Mouse (Mus musculus) intestine, embryonic 14.5 days (tissue): ENCODE data around the gene Fscn3. TPM values are rescaled to one million over a fixed set of nuclear protein-coding genes. Genes with fewer than 3 reads are reported as not detected.

Experiments
- ATAC-seq: fragments of 200-750 bp; cut with Nextera tagmentation; replicated peaks from 2 replicates; pipeline ENCODE4 v1.8.0; 2017; ENCODE audit warnings: low read depth, moderate number of reproducible peaks, moderate TSS enrichment, moderate library complexity; ENCODE audit not compliant: low FRiP score, low TSS enrichment
- DNase-seq: peaks from one replicate; pipeline ENCODE4 v3.0.0-alpha.2; 2018; ENCODE audit warnings: low spot score
- H3K27ac ChIP-seq: fragments of 300-500 bp; sonication (generic); 2 replicates; pipeline ENCODE4 v1.5.1; 2014; ENCODE audit warnings: low read depth, mild to moderate bottlenecking, control low read depth
- H3K27me3 ChIP-seq: fragments of 300-500 bp; sonication (generic); replicated peaks from 2 replicates; pipeline ENCODE4 v1.6.1; 2014; ENCODE audit warnings: low read length, control low read depth; ENCODE audit not compliant: control insufficient read depth, insufficient read depth
- H3K36me3 ChIP-seq: fragments of 300-500 bp; sonication (generic); 2 replicates; pipeline ENCODE4 v1.6.1; 2014; ENCODE audit warnings: low read length, control low read depth; ENCODE audit not compliant: control insufficient read depth, insufficient read depth
- H3K4me1 ChIP-seq: fragments of 300-500 bp; sonication (generic); replicated peaks from 2 replicates; pipeline ENCODE4 v1.6.1; 2014; ENCODE audit warnings: low read length, control low read depth, mixed read lengths; ENCODE audit not compliant: control insufficient read depth, insufficient read depth
- H3K4me2 ChIP-seq: fragments of 300-500 bp; sonication (generic); 2 replicates; pipeline ENCODE4 v1.6.1; 2014; ENCODE audit warnings: low read length
- H3K4me3 ChIP-seq: fragments of 300-500 bp; sonication (generic); 2 replicates; pipeline ENCODE4 v1.5.1; 2014; ENCODE audit warnings: low read depth, low read length, control low read depth, mixed read lengths
- H3K9ac ChIP-seq: fragments of 300-500 bp; sonication (generic); 2 replicates; pipeline ENCODE4 v1.6.1; 2014; ENCODE audit warnings: mild to moderate bottlenecking, low read length
- H3K9me3 ChIP-seq: fragments of 300-500 bp; sonication (generic); 2 replicates; pipeline ENCODE4 v1.6.1; 2016; ENCODE audit warnings: low read length, control low read depth; ENCODE audit not compliant: control insufficient read depth
- WGBS: fragments of 180-500 bp; shearing (Covaris S2); extraction: QIAGEN DNeasy Blood & Tissue Kit; methylation state at CpG from one replicate; pipeline ENCODE4 v1.1.7; 2014; 5-methylcytosine and 5-hydroxymethylcytosine counted together
- polyA plus RNA-seq: library from polyadenylated mRNA; unstranded; fragments of >200 nt; fragmentation: Nextera tagmentation; extraction: Ambion mirVana; gene quantifications from 2 replicates; pipeline ENCODE4 v1.2.1, GENCODE M21; 2014

The Fscn3 gene
- polyA plus RNA-seq, 1 experiment from 2014 or later = not detected

DNA sequence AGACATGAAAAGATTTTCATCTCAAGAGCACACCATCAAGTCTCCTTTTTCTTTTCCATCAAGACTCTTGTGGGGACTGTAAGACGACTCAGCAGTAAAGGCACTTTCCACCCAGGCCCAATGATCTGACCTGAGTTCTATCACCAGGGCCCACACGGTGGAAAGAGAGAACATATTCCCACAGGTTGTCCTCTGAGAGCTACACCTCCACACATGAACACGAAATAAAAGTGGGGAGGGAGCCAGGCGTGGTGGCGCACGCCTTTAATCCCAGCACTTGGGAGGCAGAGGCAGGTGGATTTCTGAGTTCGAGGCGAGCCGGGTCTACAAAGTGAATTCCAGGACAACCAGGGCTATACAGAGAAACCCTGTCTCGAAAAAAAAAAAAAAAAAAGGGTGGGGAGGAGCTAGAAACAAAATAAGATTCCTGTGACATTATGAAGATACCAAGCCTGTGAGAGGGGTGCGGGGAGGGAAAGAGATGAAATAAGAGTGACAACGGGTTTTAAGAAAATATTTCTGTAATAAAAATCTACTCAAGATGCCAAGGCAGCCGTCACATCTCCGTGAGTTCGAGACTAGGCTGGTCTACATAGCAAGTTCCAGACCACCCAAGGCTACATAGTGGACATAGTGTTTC is 4.8 kb upstream of the Fscn3 start:
- ATAC-seq (peak; percentile 1; the same call in 1 of the 2 replicates), DNase-seq (no peak)
- Histone ChIP-seq H3K27me3 (no peaks in the 10 kb centered on the region), H3K36me3 (peaks cover 31% of the 10 kb centered on the region), H3K9me3 (no peaks in the 10 kb centered on the region), H3K4me3 (peak overlapping the region; percentile 97; the same call in 1 of the 2 replicates), H3K4me2 (peak overlapping the region; percentile 62), H3K27ac (no peak overlapping the region), H3K9ac (no peak overlapping the region), H3K4me1 (peaks cover 30% of the 10 kb centered on the region)
- 72% methylated on average over 15 of the region's 15 CpGs for WGBS

DNA sequence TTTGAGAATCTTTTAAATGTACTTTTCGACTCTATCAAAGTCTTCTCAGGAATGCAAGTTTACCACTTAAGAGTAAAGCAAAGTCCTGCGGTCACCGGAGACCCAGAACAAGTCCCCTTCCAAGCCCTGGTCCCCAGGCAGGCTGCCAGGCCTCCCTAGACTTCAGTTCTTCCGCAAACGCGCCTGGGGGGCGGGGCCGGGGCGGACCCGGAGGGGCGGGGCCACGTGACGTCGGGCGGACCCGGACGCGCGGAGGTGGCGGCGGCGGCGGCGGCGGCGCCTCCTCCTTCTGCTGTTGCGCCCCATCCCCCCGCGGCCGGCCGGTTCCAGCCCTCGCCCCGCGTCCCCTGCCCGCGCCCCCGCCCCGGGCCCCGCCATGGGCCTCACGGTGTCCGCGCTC is 4.3 kb upstream of the Fscn3 start, which contains the start of gene Arf5:
TSS of gene Arf5 (plus strand) at position 248 of the 400 bp plus-strand sequence.
- Histone ChIP-seq H3K4me1 (peaks cover 30% of the 10 kb centered on the region), H3K4me2 (peak within 1 kb of the TSS; percentile 62), H3K27ac (peak within 1 kb of the TSS; percentile 81), H3K9ac (peak within 1 kb of the TSS; percentile 93), H3K4me3 (peak within 1 kb of the TSS; percentile 97), H3K36me3 (peaks cover 26% of the 10 kb centered on the region), H3K27me3 (no peaks in the 10 kb centered on the region), H3K9me3 (no peaks in the 10 kb centered on the region)
- ATAC-seq (peak; percentile 63), DNase-seq (peak; percentile 98)
- WGBS = under 1% methylated on average over 27 of the region's 42 CpGs

DNA sequence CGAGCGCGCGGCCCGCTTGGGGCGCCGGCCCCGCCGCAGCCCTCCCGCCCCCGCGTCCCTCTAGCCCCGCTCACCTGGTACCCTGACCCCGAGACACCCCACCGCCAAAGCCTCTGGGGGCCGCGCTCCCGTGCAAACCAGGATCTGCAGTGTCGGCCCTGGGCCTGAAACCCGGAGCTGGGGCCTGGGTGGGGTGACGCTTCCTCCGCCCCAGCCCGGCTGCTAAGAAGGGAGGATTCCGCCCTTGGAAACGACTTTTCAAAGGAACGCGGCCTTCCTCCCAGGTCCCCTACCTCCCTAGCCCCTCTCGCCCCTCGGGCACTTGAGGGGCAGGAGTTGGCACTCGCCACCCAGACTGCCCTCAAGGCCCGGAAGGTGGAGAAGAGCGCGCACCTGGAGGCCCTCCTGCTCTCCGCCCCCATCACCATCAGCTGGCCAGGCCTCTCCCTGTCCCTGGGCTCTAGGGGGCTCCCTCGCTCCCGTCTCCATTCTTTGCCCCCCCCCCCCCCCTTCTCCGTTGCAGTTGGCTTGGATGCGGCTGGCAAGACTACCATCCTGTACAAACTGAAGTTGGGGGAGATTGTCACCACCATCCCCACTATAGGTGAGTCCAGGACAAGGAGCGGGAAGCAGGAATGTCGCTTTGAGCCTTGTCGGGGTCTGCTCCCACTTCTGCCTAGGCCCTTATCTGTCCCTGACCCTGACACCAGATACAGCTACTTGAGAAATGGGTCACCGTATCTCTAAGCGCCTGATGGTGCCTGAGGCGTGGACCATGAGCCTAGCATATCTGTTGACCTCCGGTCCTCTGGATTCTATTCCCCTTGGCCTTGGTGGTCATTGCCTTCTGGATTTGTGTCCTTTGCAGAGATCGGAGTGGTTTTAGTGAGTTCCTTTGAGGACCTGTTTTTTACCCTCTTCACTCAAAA is 3.6 kb upstream of the Fscn3 start:
- peak; percentile 45 for ATAC-seq
- WGBS = 8% methylated on average over 44 of the region's 46 CpGs

DNA sequence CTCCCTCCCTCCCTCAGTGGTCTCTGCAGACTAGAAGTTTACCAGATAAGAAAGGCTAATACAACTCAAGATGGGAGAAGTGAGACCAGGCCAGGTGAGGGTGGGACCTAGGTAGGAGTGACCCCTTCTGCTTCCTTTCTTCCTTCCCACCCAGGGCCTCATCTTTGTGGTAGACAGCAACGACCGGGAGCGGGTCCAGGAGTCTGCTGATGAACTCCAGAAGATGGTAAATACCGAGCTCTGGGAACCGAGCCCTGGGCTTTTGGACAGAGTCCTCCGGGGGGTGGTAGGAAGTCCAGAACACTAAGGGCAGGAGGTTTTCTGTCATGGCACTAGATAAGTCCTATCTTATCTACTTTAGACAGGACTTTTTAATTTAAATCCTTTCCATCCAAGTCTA is 2.6 kb upstream of the Fscn3 start:
- no peak overlapping the region for H3K27ac ChIP-seq
- H3K4me3 ChIP-seq = no peak overlapping the region
- 81% methylated on average over 6 of the region's 6 CpGs for WGBS
- no peak overlapping the region for H3K9ac ChIP-seq
- peak overlapping the region; percentile 62; the same call in 1 of the 2 replicates for H3K4me2 ChIP-seq
- H3K4me1 ChIP-seq = peaks cover 24% of the 10 kb centered on the region
- H3K27me3 ChIP-seq = no peaks in the 10 kb centered on the region
- ATAC-seq (no peak), DNase-seq (no peak)
- H3K36me3 ChIP-seq = peaks cover 18% of the 10 kb centered on the region
- H3K9me3 ChIP-seq = no peaks in the 10 kb centered on the region

More for the DNA sequence above, 3.6 kb upstream of the Fscn3 start:
- Histone ChIP-seq H3K27ac (peak overlapping the region; percentile 81), H3K4me1 (peaks cover 30% of the 10 kb centered on the region), H3K9me3 (no peaks in the 10 kb centered on the region), H3K36me3 (peaks cover 19% of the 10 kb centered on the region), H3K27me3 (no peaks in the 10 kb centered on the region), H3K4me2 (peak overlapping the region; percentile 62), H3K4me3 (peak overlapping the region; percentile 97), H3K9ac (peak overlapping the region; percentile 93)
- peak; percentile 83 for DNase-seq

DNA sequence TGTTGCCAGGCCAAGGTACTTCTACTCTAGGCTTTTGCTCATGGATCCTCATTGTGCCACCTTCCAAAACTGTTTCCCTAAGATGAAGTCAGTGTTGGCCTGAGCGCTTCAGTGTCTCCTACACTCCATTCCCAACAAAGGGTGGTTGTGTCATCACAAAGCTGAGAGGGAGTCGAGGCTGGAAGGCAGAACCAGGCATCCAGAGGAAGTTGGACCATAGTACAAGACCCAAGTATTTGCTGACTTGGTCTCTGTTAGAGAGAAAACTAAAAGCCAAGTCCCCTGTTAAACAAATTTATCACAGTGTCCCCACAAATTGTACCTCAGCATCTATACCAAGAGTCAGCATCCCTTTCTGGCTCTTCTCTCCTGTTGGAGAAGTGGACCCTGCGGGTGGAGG is 701 bp downstream of the Fscn3 start, which contains the start of gene Gcc1:
TSS of gene Gcc1 (minus strand) at position 101 of the 400 bp plus-strand sequence.
- Histone ChIP-seq H3K9ac (no peak within 1 kb of the TSS), H3K27ac (no peak within 1 kb of the TSS), H3K4me2 (no peak within 1 kb of the TSS), H3K27me3 (no peaks in the 10 kb centered on the region), H3K9me3 (no peaks in the 10 kb centered on the region), H3K4me3 (no peak within 1 kb of the TSS), H3K4me1 (peaks cover 10% of the 10 kb centered on the region; the same call in 1 of the 2 replicates), H3K36me3 (peaks cover 18% of the 10 kb centered on the region)
- no peak for ATAC-seq
- DNase-seq = no peak
- 85% methylated on average over 3 of the region's 3 CpGs for WGBS

DNA sequence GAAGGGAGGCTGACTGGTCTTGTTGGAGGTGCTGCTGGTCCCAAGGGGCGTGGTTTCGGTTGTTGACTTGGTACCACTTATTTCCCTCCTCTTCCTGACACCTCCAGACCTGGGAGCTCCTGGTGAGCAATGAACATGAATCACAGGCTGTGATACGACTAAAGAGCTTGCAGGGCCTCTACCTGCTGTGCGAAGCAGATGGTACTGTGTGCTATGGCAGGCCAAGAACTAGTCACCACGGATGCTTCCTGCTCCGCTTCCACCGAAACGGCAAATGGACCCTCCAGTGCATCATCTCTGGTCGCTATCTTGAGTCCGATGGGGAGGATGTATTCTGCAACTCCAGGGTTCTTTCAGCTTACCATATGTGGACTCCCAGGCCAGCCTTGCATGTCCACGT is 2.3 kb downstream of the Fscn3 start:
- Histone ChIP-seq H3K27me3 (no peaks in the 10 kb centered on the region), H3K4me2 (no peak overlapping the region), H3K9ac (no peak overlapping the region), H3K4me3 (no peak overlapping the region), H3K9me3 (no peaks in the 10 kb centered on the region), H3K36me3 (peaks cover 18% of the 10 kb centered on the region), H3K4me1 (peaks cover 3% of the 10 kb centered on the region; the same call in 1 of the 2 replicates), H3K27ac (no peak overlapping the region)
- ATAC-seq = no peak
- 84% methylated on average over 11 of the region's 11 CpGs for WGBS
- DNase-seq = no peak

DNA sequence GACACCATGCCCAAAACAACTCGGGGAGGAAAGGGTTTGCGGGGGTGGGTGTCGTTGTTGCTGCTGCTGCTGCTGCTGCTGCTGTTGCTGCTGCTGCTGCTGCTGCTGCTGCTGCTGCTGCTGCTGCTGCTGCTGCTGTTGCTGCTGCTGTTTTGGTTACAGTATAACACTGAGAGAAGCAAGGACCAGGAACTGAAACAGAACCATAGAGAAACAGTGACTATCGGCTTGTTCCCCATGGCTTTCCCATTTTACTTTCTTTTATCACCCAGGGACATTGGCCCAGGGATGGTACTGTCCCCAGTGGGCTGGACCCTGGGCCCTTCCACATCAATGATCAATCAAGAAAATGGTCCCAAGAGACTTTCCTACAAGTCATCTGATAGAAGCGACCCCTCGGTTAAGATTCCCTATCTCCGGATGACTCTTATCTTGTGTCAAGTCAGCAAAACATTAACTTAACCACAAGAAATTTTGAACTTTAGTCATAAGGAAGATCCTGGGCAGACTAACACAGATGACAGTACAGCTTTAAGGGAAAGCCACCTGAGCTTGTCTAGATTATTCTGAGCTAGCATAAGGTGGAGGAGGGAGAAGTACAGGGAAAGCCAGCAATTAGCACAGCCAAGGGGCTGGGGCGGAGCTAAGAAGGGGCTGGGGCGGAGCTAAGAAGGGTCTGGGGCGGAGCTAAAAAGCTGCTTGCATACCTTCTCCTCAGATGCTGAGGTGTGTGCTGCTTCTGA is 3.4 kb downstream of the Fscn3 start:
- Histone ChIP-seq H3K36me3 (peaks cover 8% of the 10 kb centered on the region; the same call in 1 of the 2 replicates), H3K9me3 (no peaks in the 10 kb centered on the region), H3K4me2 (no peak overlapping the region), H3K4me1 (no peaks in the 10 kb centered on the region), H3K4me3 (no peak overlapping the region), H3K27ac (no peak overlapping the region), H3K9ac (no peak overlapping the region), H3K27me3 (no peaks in the 10 kb centered on the region)
- WGBS = 74% methylated on average over 10 of the region's 10 CpGs
- DNase-seq = no peak
- ATAC-seq = no peak

DNA sequence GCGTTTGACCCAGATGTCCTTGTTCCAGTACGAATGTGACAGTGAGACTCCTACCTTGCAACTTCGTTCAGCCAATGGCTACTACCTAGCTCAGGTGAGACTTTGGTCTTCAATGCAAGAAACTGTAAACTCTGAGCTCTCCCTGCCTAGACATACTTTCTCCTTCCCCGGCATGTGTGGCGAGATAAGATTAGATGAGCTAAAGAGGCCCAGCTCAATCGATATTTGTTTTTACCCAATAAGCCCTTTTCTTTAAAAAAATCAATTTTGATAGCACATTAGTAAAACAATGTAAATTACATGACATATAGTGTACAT is 3.9 kb downstream of the Fscn3 start:
- WGBS = 64% methylated on average over 6 of the region's 6 CpGs
- no peaks in the 10 kb centered on the region for H3K4me1 ChIP-seq
- H3K9me3 ChIP-seq = no peaks in the 10 kb centered on the region
- no peak overlapping the region for H3K4me2 ChIP-seq
- no peak for ATAC-seq
- H3K4me3 ChIP-seq = no peak overlapping the region
- H3K36me3 ChIP-seq = 0 out of 2 replicates have a peak, but pooled peaks cover 4% of the 10 kb centered on the region
- DNase-seq = no peak
- no peak overlapping the region for H3K9ac ChIP-seq
- no peak overlapping the region for H3K27ac ChIP-seq
- no peaks in the 10 kb centered on the region for H3K27me3 ChIP-seq
